Mouse (Mus musculus): ENCODE measurements at regions not wholly inside any gene's neighbourhood (a gene's known extent, or its start where the extent isn't known, plus 50 kb on each side); places are given as distances from the start of the nearest gene placed in this dataset.

GRCm38 (mm10) chr4:89434152-89434551 lies 123.3 kb upstream of the Cdkn2b start:
- TF ChIP-seq CTCF (IDR thresholded peaks at IDR 0.05; ENCODE audit: low read depth, low read length): no peak
- TF ChIP-seq POLR2A (IDR thresholded peaks at IDR 0.05; ENCODE audit: extremely low read depth, insufficient read depth, low read length): no peak

Measured in liver, adult 2 months (tissue).